Mouse (Mus musculus): Measurements from ENCODE around the gene Gnaq.

Gnaq gene

DNA sequence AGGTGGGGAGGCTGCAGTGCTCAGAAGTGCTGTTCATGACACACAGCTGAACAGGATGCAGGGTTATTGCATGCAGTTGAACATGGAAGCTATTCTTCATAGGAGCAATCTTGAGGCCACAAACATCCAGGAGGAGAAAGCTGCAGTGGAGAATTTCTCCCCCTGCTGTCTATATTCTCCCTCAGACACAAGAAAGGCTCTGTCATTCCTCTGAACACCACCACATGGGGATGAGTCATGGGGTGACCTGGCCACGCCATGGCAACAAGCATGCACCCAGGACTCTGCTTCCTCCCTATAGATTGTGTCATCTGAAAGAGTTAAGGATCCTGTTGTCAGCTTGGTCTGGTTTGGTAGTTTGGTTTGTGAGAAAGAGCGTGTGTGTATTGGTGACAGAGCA, 239.0 kb downstream of the Gnaq start:
- DNase-seq (ENCODE audit: low read depth): peak; percentile 90

DNA sequence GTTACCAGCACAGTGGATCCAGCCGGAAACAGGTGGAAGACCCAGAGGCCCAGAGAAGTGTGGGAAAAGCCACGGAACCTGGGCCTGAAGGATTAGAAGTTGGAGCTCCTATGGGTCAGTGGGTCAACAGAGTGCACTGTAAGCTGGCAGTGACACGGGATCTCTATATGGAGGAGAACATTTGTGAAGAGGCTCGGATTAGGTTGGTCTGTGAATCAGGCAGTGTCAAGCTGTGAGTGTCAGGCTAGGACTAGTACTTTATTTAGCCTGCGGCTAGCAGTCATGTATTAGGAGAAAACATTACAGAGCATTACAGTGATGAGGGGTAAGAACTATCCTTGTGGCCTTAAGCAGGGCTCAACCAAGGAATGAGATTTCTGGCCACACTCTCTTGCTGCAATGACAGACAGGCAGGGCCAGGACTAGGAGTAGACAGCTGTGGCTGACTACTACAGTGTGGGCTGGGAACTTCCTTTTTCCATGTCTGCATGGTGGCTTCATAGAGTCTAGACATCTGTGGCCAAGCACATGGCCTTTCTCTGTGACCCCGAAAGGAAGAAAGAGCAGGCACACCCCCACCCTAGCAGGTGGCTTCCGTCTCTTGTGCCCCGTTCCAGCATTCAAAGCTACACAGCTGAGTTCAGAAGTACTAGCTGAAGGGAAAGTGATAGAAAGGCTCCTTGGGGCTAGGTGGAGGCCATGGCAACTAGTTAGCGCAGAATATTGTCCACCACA, 240.3 kb downstream of the Gnaq start:
- peak; percentile 84 for DNase-seq (ENCODE audit: low read depth)

DNA sequence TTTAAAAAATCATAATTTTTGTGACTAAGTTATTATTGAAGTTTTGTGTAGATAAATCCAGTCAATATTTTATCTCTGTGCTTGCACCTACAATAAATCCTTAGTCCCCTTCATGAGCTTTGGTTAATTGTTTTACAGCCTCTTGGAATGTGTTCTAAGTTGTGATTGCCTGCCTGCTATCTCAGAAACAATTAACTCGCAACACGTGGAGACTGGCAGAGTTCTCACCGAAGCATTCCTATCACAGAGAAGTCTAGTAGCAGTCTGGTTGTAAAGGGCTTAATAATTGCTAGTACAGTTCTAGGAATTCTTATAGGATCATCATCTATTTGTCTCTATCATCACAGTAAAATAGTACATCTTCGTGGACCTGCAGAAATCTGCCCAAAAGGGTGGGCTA, 243.2 kb downstream of the Gnaq start:
- no peak for DNase-seq (ENCODE audit: low read depth)

DNA sequence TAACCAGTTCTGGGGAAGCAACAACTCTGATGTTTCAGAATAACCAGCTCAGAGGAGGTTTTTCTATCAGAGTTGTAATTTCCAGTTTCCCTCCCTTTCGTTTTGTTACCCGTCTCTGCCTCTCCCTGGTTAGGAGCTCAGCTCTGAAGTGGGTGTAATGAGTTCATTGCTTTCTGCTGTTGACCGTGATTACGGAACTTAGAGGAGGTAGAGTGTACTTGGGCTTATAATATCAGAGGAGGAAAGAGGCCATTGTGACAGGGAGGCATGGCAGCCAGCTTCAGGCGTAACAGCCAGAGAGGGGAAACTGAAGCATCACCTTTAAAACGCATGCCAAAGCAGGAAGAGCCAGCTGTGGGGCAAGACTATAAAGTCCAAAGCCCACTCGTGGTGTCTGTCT, 245.9 kb downstream of the Gnaq start:
- no peak for DNase-seq (ENCODE audit: low read depth)

DNA sequence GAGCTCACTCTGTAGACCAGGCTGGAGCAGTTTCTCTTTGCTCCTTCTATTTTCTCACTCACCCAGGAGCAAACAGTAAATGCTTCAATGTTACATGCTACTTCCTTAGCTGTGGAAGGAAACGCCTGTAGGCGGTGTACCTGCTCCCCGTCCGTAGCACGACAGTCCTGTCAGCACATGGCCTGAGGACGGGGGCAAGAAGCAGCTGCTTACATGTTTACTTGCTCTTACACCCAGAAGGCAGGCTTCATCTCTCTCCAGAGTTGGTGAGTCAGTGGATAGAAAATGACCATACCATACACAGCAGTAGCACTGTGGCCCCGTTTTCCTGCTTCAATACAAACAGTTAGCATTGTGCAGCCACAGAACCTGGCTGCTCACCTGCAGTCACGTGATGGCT, 247.1 kb downstream of the Gnaq start:
- no peak for DNase-seq (ENCODE audit: low read depth)

DNA sequence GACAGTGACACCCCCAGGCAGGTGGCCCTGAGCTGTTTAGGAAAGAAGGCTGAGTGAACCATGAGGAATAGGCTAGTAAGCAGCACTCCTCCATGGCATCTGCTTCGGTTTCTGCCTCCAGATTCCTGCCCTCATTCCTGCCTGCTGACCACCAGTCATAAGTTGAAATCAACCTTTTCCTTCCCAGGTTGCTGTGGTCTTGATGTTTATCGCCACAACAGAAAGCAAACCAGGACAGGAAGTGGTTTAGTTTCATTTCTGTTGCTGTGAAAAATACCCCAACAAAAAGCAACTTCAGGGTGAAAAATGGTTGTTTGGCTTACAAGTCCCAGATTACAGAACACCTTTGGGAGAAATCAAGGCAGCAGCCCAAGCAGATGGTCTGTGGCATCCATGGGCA, 249.8 kb downstream of the Gnaq start:
- DNase-seq (ENCODE audit: low read depth): peak; percentile 84

DNA sequence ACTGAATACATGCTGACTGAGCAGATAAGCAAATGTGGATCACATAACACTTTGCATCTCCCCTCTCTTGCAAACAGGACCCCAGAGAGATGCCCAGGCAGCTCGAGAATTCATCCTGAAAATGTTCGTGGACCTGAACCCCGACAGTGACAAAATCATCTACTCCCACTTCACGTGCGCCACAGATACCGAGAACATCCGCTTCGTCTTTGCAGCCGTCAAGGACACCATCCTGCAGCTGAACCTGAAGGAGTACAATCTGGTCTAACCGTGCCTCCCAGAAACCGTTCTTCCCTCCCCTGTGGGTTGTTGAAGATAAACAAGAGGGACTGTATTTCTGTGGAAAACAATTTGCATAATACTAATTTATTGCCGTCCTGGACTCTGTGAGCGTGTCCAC, 250.5 kb downstream of the Gnaq start:
- DNase-seq (ENCODE audit: low read depth): peak; percentile 11

DNA sequence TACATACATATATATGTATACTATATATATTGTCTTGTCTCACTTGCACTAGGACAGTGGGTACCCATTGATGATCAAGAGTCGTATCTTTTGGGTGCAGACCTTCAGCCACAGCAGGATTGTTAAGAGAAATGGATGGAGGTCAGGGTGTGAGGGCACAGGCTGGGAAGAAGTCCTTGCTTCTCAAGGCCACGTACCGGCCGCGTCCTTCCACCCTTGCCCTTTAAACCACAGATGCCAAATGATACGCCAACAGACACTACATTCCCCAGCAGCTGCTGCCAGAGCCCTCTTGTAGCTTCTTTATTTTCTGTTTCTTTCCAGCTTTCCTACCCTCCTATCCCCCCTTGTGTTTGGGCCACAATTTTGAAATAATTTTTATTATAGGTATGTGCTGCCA, 251.5 kb downstream of the Gnaq start:
- peak; percentile 24 for DNase-seq (ENCODE audit: low read depth)

DNA sequence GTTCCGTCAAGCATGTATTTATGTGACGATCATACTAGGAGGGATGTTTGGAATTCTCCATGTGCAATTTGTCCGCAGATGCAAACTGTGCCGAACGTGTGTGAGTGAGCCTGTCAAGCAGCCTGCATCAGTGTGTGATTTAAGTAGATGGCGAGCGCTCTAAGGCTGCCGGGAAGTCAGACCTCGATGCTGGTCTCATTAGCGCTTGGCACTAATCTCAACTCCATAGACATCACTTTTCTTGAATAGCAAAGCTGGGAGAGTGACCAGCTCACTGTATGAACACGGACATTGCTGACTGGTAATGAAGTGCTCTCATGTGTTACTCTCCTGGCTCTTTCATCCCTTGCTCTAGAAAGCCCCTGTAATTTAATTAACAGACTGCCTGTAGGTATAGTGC, 252.3 kb downstream of the Gnaq start:
- no peak for DNase-seq (ENCODE audit: low read depth)

DNA sequence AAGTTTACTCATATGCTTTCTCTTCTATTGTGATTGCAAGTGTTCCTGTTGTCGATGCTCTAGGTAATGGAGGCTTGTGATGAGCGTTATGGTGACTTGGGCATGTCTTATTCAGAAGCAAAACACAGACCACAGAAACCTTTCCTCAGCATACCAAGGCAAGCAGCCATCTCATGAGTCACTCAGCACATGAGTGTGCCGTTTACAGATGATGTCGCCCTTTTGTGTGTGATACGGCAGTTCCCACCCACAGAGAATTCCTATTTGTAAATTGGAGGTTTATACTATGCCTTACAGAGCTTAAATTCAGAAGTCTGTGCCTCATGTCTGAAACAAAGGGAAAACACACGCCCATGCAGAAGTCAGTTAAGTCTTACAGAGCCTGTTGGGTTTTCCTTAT, 253.9 kb downstream of the Gnaq start:
- DNase-seq (ENCODE audit: low read depth): peak; percentile 79

DNA sequence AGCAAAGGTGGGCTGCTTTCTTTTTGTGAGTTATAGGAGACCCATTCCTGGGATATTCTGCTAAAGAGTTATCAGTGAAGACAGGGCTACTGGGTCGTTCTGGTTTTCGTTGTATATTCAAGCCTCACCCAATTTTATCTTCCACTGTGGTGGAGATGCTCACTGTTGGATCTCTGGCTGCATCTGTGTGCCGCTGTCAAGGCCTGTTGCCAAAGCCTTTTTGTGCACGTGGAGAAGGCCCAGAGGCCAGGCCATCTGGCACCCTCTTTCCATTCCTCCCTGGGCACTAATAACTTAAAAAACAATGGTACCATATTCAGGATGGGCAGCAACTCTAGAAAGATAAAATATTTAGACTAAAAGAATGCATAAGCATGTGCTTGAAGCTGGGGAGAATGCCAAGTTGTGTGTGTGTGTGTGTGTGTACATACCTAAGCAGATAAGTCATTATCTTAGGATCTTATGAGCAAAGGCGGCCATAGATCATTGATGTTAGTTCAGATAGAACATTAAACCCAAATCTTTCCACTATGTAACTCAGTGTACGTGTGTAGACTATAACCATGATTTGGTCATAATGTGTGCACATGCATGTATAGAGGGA, 257.7 kb downstream of the Gnaq start:
- no peak for DNase-seq (ENCODE audit: low read depth)

DNA sequence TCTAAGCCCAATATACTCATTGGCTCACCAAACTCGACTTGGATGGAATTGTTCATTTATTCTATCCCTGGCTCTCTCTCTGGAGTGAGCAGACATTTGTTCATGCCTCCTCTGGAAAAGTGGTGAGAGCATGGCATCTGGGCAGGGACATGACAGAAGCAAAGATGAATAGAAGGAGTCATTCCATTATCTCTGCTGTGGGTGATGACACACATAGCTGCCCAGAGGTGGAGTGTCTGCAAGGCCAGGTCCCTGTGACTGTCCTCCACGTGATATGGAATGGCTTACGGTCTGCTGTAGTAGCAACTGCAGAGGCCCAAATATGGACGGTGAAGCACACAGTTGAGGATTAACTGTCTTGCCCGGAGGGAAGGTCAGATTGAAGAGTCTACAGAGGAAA, 261.8 kb downstream of the Gnaq start:
- DNase-seq (ENCODE audit: low read depth): no peak

DNA sequence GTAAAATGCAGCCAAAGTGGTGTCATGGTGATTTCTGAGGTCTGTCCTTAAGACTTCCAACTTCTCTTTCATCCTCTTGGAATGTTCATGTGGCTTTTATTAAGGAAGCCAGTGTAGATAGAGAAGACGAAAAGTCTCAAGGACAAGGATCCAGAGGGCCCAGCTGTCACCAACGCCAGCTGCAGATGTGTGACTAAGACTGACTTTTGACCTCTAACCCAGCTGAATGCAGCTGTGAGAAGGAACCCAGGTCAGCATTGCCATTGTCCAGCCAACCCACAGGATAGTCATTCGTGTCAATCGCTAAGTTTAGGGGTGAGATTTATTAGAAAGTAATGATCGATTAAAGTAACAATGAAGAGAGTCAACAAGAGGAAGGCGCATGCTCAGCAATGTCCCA, 270.5 kb downstream of the Gnaq start:
- no peak for DNase-seq (ENCODE audit: low read depth)

DNA sequence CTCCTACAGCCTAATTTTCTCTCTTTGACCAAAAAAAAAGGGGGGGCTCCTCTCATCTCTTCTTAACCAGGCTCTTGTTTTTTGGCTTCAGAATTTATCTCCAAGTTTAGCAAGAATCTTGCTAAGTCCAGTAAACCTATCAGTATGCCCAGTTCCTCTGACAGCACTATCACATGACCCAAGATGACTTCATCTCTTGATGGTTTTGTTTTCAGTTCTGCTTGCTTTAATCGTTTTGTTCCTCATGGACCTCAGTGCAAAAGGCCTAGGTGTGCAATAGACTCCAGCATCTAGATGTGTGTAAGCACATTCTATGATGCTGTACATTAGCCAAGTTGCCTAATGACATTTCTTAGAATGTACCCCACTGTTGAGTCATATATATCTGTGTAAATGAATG, 275.1 kb downstream of the Gnaq start:
- DNase-seq (ENCODE audit: low read depth): no peak

DNA sequence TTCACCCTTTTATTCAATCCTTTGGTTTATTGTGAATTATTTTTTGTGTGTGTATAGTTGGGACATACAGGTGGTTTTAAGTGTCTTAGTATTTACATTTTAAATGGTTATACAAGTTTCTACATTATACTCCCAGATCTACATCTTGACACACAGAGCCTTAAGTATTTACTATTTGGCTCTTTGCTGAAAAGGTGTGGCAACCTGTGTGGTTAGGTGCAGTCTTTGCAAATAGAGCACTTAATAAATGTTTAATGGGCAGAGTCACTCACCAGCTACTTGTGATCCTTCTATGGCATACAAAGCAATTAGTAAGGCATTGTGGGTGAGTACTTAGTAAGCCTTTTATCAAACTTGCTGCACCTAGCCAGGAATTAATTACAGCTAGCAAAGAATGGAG, 278.7 kb downstream of the Gnaq start:
- no peak for DNase-seq (ENCODE audit: low read depth)

DNA sequence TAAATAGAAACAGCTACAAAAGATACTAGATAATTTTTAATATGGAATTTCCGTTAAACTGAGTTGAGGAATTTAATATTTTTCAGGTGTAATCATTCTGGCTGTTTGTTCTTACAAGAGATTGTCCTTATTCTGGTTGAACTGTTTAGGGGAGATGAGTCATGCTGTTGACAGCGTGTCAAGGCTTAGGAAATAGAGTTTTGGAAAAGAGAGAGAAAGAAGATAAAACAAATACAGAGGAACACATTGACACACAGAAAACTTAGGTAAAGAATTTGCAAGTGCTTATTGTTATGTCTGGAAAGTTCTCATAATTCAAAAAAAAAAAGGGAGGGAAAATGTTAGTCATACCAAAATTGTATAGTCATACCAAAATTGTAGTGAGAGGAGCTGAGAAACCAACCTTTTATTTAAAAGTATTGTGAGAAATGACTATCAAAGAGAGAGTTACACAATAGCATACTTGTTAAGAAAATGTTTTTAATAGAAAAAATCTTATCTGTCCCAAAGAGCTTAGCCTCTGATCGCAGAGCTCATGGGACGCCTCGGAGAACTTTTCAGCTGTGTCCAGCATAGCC, 285.5 kb downstream of the Gnaq start:
- peak; percentile 40 for DNase-seq (ENCODE audit: low read depth)

DNA sequence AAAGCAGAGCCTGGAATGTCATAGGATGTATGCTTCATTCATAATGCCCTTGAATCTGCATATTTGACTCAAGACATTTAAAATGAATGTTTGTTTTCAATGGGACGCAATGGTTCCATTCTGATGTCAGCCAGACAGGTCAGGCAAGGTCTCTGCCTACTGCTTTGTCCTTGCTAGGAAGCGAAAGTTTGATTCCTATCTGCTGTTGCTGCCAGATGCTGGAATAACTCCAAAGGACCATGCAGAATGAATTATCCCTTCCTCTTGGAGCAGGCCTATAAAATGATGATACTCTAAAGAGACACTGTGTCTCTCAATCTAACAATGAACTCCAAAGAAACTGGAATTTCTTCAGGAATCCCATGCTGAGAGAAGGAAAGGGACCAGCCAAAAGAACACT, 293.0 kb downstream of the Gnaq start:
- DNase-seq (ENCODE audit: low read depth): no peak

DNA sequence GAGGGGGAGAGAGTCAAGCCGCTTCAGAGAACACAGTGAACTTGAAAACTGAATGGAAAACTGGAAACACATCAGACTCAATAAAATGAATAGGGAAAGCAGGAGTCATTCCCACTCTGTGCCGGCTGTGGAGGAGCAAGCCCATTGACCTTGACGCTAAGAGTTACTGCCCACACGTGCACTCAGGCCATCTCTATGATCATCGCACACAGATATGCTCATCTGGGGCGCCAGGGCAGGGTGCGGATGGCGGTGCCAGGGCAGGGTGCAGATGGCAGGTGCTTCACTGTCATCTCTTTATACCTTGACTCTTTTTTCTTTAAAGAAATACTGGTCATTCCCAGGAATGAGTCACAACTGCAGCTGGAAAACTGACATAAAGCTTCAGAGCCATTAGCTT, 298.7 kb downstream of the Gnaq start:
- DNase-seq (ENCODE audit: low read depth): no peak

DNA sequence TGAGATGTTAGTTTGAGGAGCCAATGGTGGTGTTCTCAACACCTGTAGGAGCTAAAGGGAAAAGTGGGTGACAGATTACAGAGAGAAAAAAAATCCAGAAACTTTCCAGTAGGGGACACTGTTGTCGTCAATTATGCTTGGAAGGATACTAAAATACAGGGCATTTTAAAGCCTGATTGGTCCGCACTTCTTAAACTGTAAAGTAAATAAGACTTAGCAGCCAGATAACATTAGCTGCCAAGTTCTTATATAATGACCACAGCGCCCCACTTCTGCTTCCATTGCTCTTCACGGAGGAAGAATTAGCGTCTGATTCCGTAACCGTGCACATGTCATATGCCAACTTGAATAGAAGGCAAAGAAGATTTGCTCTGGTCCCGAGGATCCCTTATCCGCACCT, 302.2 kb downstream of the Gnaq start:
- peak; percentile 71 for DNase-seq (ENCODE audit: low read depth)

DNA sequence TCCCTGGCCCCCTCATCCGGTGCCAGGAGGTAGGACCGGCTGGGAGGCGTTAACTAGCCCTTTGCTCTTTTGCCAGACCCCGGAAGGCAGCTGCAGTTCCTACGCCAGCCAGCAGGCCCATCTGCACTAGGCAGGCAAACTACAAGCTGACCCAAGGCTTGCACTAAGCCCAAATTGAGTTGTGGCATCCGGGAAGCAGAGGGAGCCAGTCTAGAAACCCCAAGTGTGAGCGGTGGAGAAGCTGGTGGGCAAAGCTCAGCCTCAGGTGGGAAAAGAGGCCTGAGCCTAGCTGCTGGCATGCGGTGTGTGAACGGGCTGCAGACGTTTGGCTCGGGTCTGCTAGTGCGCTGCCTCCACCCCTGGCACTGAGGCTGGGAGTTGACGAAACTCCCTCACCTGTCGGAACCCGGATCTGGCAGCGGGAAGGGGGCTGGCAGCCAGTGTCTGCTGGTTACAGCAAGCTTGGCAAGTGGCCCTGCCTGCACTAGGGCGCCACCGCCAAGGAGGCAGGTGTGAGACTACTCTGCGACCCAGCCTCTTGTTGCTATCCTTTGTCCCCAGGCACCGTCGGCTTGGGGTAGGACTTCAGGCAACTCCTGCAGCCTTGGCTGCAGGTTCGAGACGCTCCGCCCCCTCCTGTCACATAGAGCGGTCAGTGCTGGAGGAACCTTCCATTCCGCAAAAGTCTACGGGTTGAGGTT, 303.1 kb downstream of the Gnaq start, which contains the start of gene Gna14:
TSS of gene Gna14 (plus strand) at position 232 of the 701 bp plus-strand sequence.
- no peak for DNase-seq (ENCODE audit: low read depth)

DNA sequence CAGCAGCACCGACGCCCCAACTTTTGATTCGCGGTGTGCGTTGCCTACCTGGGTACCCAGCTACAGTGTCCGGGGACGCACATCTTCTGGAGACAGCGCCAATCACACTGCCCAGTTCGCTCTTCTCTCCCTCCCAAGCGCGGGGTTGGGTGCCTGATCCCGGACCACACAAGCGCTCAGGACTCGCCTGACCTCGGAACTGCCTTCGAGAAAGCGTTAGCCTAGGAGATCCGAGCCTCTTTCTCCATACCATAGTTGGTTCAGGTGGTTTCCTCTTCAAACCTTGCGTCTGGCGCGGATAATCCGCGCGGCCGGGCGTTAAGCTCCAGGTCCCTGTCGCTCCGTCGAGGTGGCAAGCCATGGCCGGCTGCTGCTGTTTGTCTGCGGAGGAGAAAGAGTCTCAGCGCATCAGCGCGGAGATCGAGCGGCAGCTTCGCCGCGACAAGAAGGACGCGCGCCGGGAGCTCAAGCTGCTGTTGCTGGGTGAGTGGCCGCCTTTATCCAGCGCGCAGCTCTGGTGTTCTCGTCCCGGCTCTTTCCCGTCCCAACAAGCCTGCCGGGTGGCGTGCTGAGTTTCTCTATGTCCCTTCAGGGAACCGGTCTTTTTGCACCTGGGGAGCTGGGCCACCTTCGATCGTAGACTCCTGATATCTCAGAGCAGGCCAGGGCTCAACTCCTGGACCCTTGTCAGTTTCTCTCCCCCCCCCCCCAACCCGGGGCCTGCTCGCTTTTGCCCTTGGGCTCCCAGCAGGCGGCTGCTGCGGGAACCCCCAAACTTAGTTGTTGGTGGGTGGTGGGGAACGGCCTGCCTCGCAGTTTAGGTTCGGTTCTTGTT, 303.9 kb downstream of the Gnaq start:
- no peak for DNase-seq (ENCODE audit: low read depth)
